Mouse (Mus musculus) limb, embryonic 13.5 days (tissue): Measurements from ENCODE around the gene Fmnl1. TPM values are rescaled to one million over a fixed set of nuclear protein-coding genes. Genes with fewer than 3 reads are reported as not detected.
A peak's percentile ranks its signal among the peaks of the same experiment; 100 is the strongest.

Source experiments
- ATAC-seq: fragments of 200-750 bp; cut with Nextera tagmentation; 2 replicates; pipeline ENCODE4 v1.8.0; 2017; ENCODE audit warnings: low read depth, moderate number of reproducible peaks, moderate TSS enrichment; ENCODE audit not compliant: low FRiP score
- H3K27ac ChIP-seq: fragments of 300-500 bp; sonication (generic); 2 replicates; pipeline ENCODE4 v1.5.1; 2015; ENCODE audit warnings: inconsistent platforms, mild to moderate bottlenecking, moderate library complexity
- H3K27me3 ChIP-seq: fragments of 300-500 bp; sonication (generic); 2 replicates; pipeline ENCODE4 v1.6.1; 2015; ENCODE audit warnings: mild to moderate bottlenecking, inconsistent platforms
- H3K36me3 ChIP-seq: fragments of 300-500 bp; sonication (generic); 2 replicates; pipeline ENCODE4 v1.6.1; 2015; ENCODE audit warnings: inconsistent platforms, mild to moderate bottlenecking, moderate library complexity
- H3K4me1 ChIP-seq: fragments of 300-500 bp; sonication (generic); 2 replicates; pipeline ENCODE4 v1.6.1; 2015; ENCODE audit warnings: inconsistent platforms
- H3K4me2 ChIP-seq: fragments of 300-500 bp; sonication (generic); replicated peaks from 2 replicates; pipeline ENCODE4 v1.6.1; 2015; ENCODE audit warnings: inconsistent platforms, mild to moderate bottlenecking, moderate library complexity
- H3K4me3 ChIP-seq: fragments of 300-500 bp; sonication (generic); 2 replicates; pipeline ENCODE4 v1.5.1; 2015; ENCODE audit warnings: moderate library complexity, mild to moderate bottlenecking, inconsistent platforms
- H3K9ac ChIP-seq: fragments of 300-500 bp; sonication (generic); 2 replicates; pipeline ENCODE4 v1.6.1; 2015; ENCODE audit warnings: mild to moderate bottlenecking, inconsistent platforms
- H3K9me3 ChIP-seq: fragments of 300-500 bp; sonication (generic); 2 replicates; pipeline ENCODE4 v1.6.1; 2016; ENCODE audit warnings: inconsistent platforms
- WGBS: fragments of 180-500 bp; shearing (Covaris S2); methylation state at CpG from one replicate; pipeline ENCODE4 v1.1.7; 2015; 5-methylcytosine and 5-hydroxymethylcytosine counted together
- polyA plus RNA-seq: library from polyadenylated mRNA; unstranded; fragments of >200 nt; fragmentation: Nextera tagmentation; extraction: Ambion mirVana; gene quantifications from 2 replicates; pipeline ENCODE4 v1.2.1, GENCODE M21; 2015

Gene Fmnl1
- polyA plus RNA-seq, 1 experiment from 2014 or later: 1.1 TPM

- no peaks in the 10 kb centered on the region for H3K9me3 ChIP-seq
- H3K4me3 ChIP-seq: no peak overlapping the region
- ATAC-seq: no peak
- H3K9ac ChIP-seq: peak overlapping the region; percentile 39; the same call in 1 of the 2 replicates
- peak overlapping the region; percentile 83; the same call in 1 of the 2 replicates for H3K27ac ChIP-seq
- 37% methylated on average over 1 of the region's 1 CpGs for WGBS
- H3K36me3 ChIP-seq: peaks cover 21% of the 10 kb centered on the region
- H3K4me1 ChIP-seq: peaks cover 34% of the 10 kb centered on the region
- H3K4me2 ChIP-seq: peak overlapping the region; percentile 56
- no peaks in the 10 kb centered on the region for H3K27me3 ChIP-seq
Measured at GRCm38 (mm10) chr11:103141944-103142255, 29.0 kb upstream of the Fmnl1 start.

- Histone ChIP-seq H3K9me3 (no peaks in the 10 kb centered on the region), H3K4me1 (peaks cover 34% of the 10 kb centered on the region), H3K4me2 (peak overlapping the region; percentile 56), H3K27me3 (no peaks in the 10 kb centered on the region), H3K4me3 (peak overlapping the region; percentile 29), H3K9ac (peak overlapping the region; percentile 50), H3K27ac (peak overlapping the region; percentile 83), H3K36me3 (peaks cover 21% of the 10 kb centered on the region)
- ATAC-seq: peak; percentile 76
- 38% methylated on average over 7 of the region's 8 CpGs for WGBS
Measured at GRCm38 (mm10) chr11:103142441-103143182, 28.3 kb upstream of the Fmnl1 start.

GRCm38 (mm10) chr11:103144309-103145285 lies 26.3 kb upstream of the Fmnl1 start:
- H3K4me3 ChIP-seq: no peak overlapping the region
- H3K4me2 ChIP-seq: no peak overlapping the region
- ATAC-seq: peak; percentile 20; the same call in 1 of the 2 replicates
- H3K27ac ChIP-seq: no peak overlapping the region; the same call in 1 of the 2 replicates
- no peaks in the 10 kb centered on the region for H3K27me3 ChIP-seq
- peaks cover 34% of the 10 kb centered on the region for H3K4me1 ChIP-seq
- H3K36me3 ChIP-seq: peaks cover 6% of the 10 kb centered on the region; the same call in 1 of the 2 replicates
- H3K9me3 ChIP-seq: no peaks in the 10 kb centered on the region
- 44% methylated on average over 12 of the region's 12 CpGs for WGBS
- no peak overlapping the region for H3K9ac ChIP-seq

GRCm38 (mm10) chr11:103146386-103146785 lies 24.5 kb upstream of the Fmnl1 start:
- H3K27me3 ChIP-seq: no peaks in the 10 kb centered on the region
- WGBS: 94% methylated on average over 4 of the region's 4 CpGs
- peaks cover 23% of the 10 kb centered on the region for H3K4me1 ChIP-seq
- no peak overlapping the region for H3K27ac ChIP-seq
- no peak overlapping the region for H3K9ac ChIP-seq
- no peak overlapping the region for H3K4me3 ChIP-seq
- H3K36me3 ChIP-seq: no peaks in the 10 kb centered on the region
- no peak overlapping the region for H3K4me2 ChIP-seq
- H3K9me3 ChIP-seq: no peaks in the 10 kb centered on the region
- ATAC-seq: no peak

GRCm38 (mm10) chr11:103147766-103148165 lies 23.1 kb upstream of the Fmnl1 start:
- Histone ChIP-seq H3K4me3 (no peak overlapping the region), H3K27ac (no peak overlapping the region), H3K9ac (no peak overlapping the region), H3K36me3 (no peaks in the 10 kb centered on the region), H3K27me3 (no peaks in the 10 kb centered on the region), H3K9me3 (no peaks in the 10 kb centered on the region), H3K4me1 (peaks cover 10% of the 10 kb centered on the region), H3K4me2 (no peak overlapping the region)
- WGBS: 66% methylated on average over 4 of the region's 4 CpGs
- ATAC-seq: no peak

- Histone ChIP-seq H3K36me3 (no peaks in the 10 kb centered on the region), H3K4me1 (peaks cover 2% of the 10 kb centered on the region), H3K9ac (no peak overlapping the region), H3K4me3 (no peak overlapping the region), H3K27me3 (no peaks in the 10 kb centered on the region), H3K4me2 (no peak overlapping the region), H3K27ac (no peak overlapping the region), H3K9me3 (no peaks in the 10 kb centered on the region)
- ATAC-seq: no peak
- WGBS: 95% methylated on average over 4 of the region's 4 CpGs
Measured at GRCm38 (mm10) chr11:103149771-103150170, 21.1 kb upstream of the Fmnl1 start.

- Histone ChIP-seq H3K27me3 (no peaks in the 10 kb centered on the region), H3K27ac (no peak overlapping the region), H3K4me2 (peak overlapping the region; percentile 64), H3K4me3 (peak overlapping the region; percentile 34), H3K4me1 (peaks cover 7% of the 10 kb centered on the region), H3K9ac (no peak overlapping the region; the same call in 1 of the 2 replicates), H3K9me3 (no peaks in the 10 kb centered on the region), H3K36me3 (no peaks in the 10 kb centered on the region)
- 2% methylated on average over 25 of the region's 25 CpGs for WGBS
- ATAC-seq: peak; percentile 88
Measured at GRCm38 (mm10) chr11:103158621-103159478, 12.1 kb upstream of the Fmnl1 start.

GRCm38 (mm10) chr11:103160738-103161137 lies 10.2 kb upstream of the Fmnl1 start:
- H3K36me3 ChIP-seq: no peaks in the 10 kb centered on the region
- peaks cover 7% of the 10 kb centered on the region for H3K4me1 ChIP-seq
- no peak overlapping the region for H3K9ac ChIP-seq
- no peak overlapping the region for H3K4me2 ChIP-seq
- H3K27me3 ChIP-seq: no peaks in the 10 kb centered on the region
- no peak overlapping the region for H3K4me3 ChIP-seq
- H3K27ac ChIP-seq: no peak overlapping the region
- 85% methylated on average over 11 of the region's 11 CpGs for WGBS
- no peaks in the 10 kb centered on the region for H3K9me3 ChIP-seq
- ATAC-seq: no peak

- no peak for ATAC-seq
- 77% methylated on average over 7 of the region's 7 CpGs for WGBS
- peaks cover 7% of the 10 kb centered on the region for H3K4me1 ChIP-seq
Measured at GRCm38 (mm10) chr11:103161449-103161848, 9.5 kb upstream of the Fmnl1 start.

GRCm38 (mm10) chr11:103162132-103162531 lies 8.8 kb upstream of the Fmnl1 start:
- 87% methylated on average over 5 of the region's 5 CpGs for WGBS
- H3K4me2 ChIP-seq: no peak overlapping the region
- H3K27me3 ChIP-seq: 0 out of 2 replicates have a peak, but pooled peaks cover 4% of the 10 kb centered on the region
- H3K36me3 ChIP-seq: no peaks in the 10 kb centered on the region
- no peak overlapping the region for H3K4me3 ChIP-seq
- no peak overlapping the region for H3K27ac ChIP-seq
- no peak for ATAC-seq
- no peak overlapping the region for H3K9ac ChIP-seq
- no peaks in the 10 kb centered on the region for H3K9me3 ChIP-seq
- peaks cover 7% of the 10 kb centered on the region for H3K4me1 ChIP-seq

More at GRCm38 (mm10) chr11:103161449-103161848, 9.5 kb upstream of the Fmnl1 start:
- Histone ChIP-seq H3K27ac (no peak overlapping the region), H3K36me3 (no peaks in the 10 kb centered on the region), H3K27me3 (0 out of 2 replicates have a peak, but pooled peaks cover 4% of the 10 kb centered on the region), H3K9ac (no peak overlapping the region), H3K4me2 (no peak overlapping the region), H3K9me3 (no peaks in the 10 kb centered on the region), H3K4me3 (no peak overlapping the region)

GRCm38 (mm10) chr11:103164391-103164790 lies 6.5 kb upstream of the Fmnl1 start:
- Histone ChIP-seq H3K36me3 (no peaks in the 10 kb centered on the region), H3K4me2 (no peak overlapping the region), H3K9me3 (no peaks in the 10 kb centered on the region), H3K4me1 (no peaks in the 10 kb centered on the region), H3K4me3 (no peak overlapping the region), H3K27ac (no peak overlapping the region), H3K27me3 (peaks cover 22% of the 10 kb centered on the region), H3K9ac (no peak overlapping the region)
- ATAC-seq: no peak
- 21% methylated on average over 10 of the region's 10 CpGs for WGBS
